ENCODE assay signal across 11 mouse cellular contexts in the genomic region with DNA sequence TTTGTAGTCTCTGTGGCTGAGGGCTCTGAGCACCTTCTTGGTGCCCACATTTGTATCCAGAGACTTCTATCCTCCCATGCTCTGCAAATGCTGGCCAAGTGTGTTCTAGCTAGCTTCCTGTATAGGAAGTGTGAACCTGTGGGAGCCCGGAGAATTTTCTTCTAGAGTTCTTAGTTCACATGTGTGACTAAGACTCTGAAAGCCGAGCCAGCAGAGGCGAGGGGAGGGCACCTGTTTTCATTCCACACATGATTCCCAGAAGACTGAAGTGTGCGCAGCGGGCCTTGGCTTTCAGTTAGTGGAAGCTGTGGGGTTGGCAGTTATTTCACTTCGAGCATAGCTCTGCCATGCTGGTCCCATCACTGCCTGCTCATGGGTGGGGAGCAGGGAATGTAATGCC. TPM values are rescaled to one million over a fixed set of nuclear protein-coding genes. Genes with fewer than 3 reads are reported as not detected.
DNase-seq lines count a peak whose midpoint lies in the region; ATAC-seq and TF ChIP-seq lines count a peak whose summit lies in the region.
"Had no signal": no experiment of that assay in that cellular context is flagged by ENCODE, and none has a peak within 500 bp of the region (broad histone marks: within the 10 kb centered on the region; RNA-seq: fewer than 3 reads in every experiment).

No protein-coding gene starts in this region.

- no peak for ATAC-seq in heart, embryonic 12.5 days (ENCODE audit: insufficient number of reproducible peaks, low FRiP score)
- ATAC-seq in heart, embryonic 11.5 days (replicated peaks; ENCODE audit: insufficient number of reproducible peaks, low FRiP score, low TSS enrichment): no peak
- no peak for ATAC-seq in embryonic facial prominence, embryonic 14.5 days (ENCODE audit: low read depth)
- no peak for ATAC-seq in neural tube, embryonic 15.5 days (ENCODE audit: low FRiP score)
- no peak for ATAC-seq in megakaryocyte, adult 5-6 weeks (ENCODE audit: poor library complexity, severe bottlenecking)

- no peak for TF ChIP-seq CTCF in left cerebral cortex, adult 2 months (IDR thresholded peaks at IDR 0.05)

- no peak overlapping the region for H3K4me3 ChIP-seq in heart, embryonic 12.5 days
- H3K4me3 ChIP-seq in heart, embryonic 11.5 days (ENCODE audit: low read depth, low read length): no peak overlapping the region
- peak overlapping the region; percentile 67; the same call in 1 of the 2 replicates for H3K4me3 ChIP-seq in embryonic facial prominence, embryonic 14.5 days (ENCODE audit: low read depth, low read length)
- peak overlapping the region; percentile 81 for H3K4me3 ChIP-seq in left cerebral cortex, adult 2 months
- H3K4me3 ChIP-seq in neural tube, embryonic 15.5 days (replicated peaks): peak overlapping the region; percentile 63
- H3K4me3 ChIP-seq: megakaryocyte, embryonic 14.5 days had no signal

- WGBS in heart, embryonic 12.5 days: 76% methylated on average over 6 of the region's 6 CpGs
- 80% methylated on average over 6 of the region's 6 CpGs for WGBS in heart, embryonic 11.5 days (ENCODE audit: insufficient replicate concordance)
- WGBS in embryonic facial prominence, embryonic 14.5 days: 52% methylated on average over 6 of the region's 6 CpGs
- WGBS in neural tube, embryonic 15.5 days: 30% methylated on average over 6 of the region's 6 CpGs

- H3K4me2 ChIP-seq in heart, embryonic 12.5 days: 0 out of 2 replicates have a peak overlapping the region, but pooled peaks have one; percentile 97
- H3K4me2 ChIP-seq in heart, embryonic 11.5 days: no peak overlapping the region
- H3K4me2 ChIP-seq in embryonic facial prominence, embryonic 14.5 days (ENCODE audit: low read depth, low read length): peak overlapping the region; percentile 91
- peak overlapping the region; percentile 67 for H3K4me2 ChIP-seq in neural tube, embryonic 15.5 days

- H3K27ac ChIP-seq in heart, embryonic 12.5 days (ENCODE audit: poor library complexity, severe bottlenecking): no peak overlapping the region
- H3K27ac ChIP-seq in heart, embryonic 11.5 days (ENCODE audit: low read depth, low read length): no peak overlapping the region
- H3K27ac ChIP-seq in embryonic facial prominence, embryonic 14.5 days (replicated peaks; ENCODE audit: low read depth, low read length): no peak overlapping the region
- H3K27ac ChIP-seq in left cerebral cortex, adult 2 months: peak overlapping the region; percentile 58; the same call in 1 of the 2 replicates
- peak overlapping the region; percentile 97 for H3K27ac ChIP-seq in neural tube, embryonic 15.5 days (replicated peaks)

- H3K27me3 ChIP-seq in heart, embryonic 12.5 days (replicated peaks): peaks cover 27% of the 10 kb centered on the region
- H3K27me3 ChIP-seq in heart, embryonic 11.5 days (ENCODE audit: control insufficient read depth, insufficient read depth, low read length): peaks cover 13% of the 10 kb centered on the region
- H3K27me3 ChIP-seq in embryonic facial prominence, embryonic 14.5 days (replicated peaks; ENCODE audit: control insufficient read depth, insufficient read depth, low read length): no peaks in the 10 kb centered on the region
- H3K27me3 ChIP-seq in neural tube, embryonic 15.5 days (replicated peaks): no peaks in the 10 kb centered on the region
- H3K27me3 ChIP-seq: CH12.LX had no signal

- H3K36me3 ChIP-seq in heart, embryonic 12.5 days: no peaks in the 10 kb centered on the region
- no peaks in the 10 kb centered on the region for H3K36me3 ChIP-seq in heart, embryonic 11.5 days (ENCODE audit: control insufficient read depth, insufficient read depth, low read length)
- H3K36me3 ChIP-seq in embryonic facial prominence, embryonic 14.5 days (ENCODE audit: control insufficient read depth, insufficient read depth, low read length): peaks cover 4% of the 10 kb centered on the region; the same call in 1 of the 2 replicates
- H3K36me3 ChIP-seq in neural tube, embryonic 15.5 days: peaks cover 21% of the 10 kb centered on the region

- peaks cover 7% of the 10 kb centered on the region; the same call in 1 of the 2 replicates for H3K4me1 ChIP-seq in heart, embryonic 12.5 days (replicated peaks)
- peaks cover 2% of the 10 kb centered on the region; the same call in 1 of the 2 replicates for H3K4me1 ChIP-seq in heart, embryonic 11.5 days (ENCODE audit: control insufficient read depth, insufficient read depth, low read length)
- peaks cover 10% of the 10 kb centered on the region for H3K4me1 ChIP-seq in embryonic facial prominence, embryonic 14.5 days (ENCODE audit: control insufficient read depth, insufficient read depth, low read length)
- peaks cover 55% of the 10 kb centered on the region for H3K4me1 ChIP-seq in neural tube, embryonic 15.5 days
- H3K4me1 ChIP-seq: megakaryocyte, embryonic 14.5 days had no signal

- intact Hi-C loops in left cerebral cortex, adult 2 months (cut with DNase I): loop anchor here (2.0 to 10.0 kb wide), 2 partner anchors 37 to 221 kb away; no protein-coding TSS in a partner anchor
- intact Hi-C loops in heart, postnatal 36 days (cut with DNase I): loop anchor here (5.0 to 10.0 kb wide), 3 partner anchors 52 to 111 kb away; no protein-coding TSS in a partner anchor

- no peaks in the 10 kb centered on the region for H3K9me3 ChIP-seq in heart, embryonic 12.5 days (replicated peaks)
- H3K9me3 ChIP-seq in heart, embryonic 11.5 days (replicated peaks; ENCODE audit: control insufficient read depth, low read length): no peaks in the 10 kb centered on the region
- H3K9me3 ChIP-seq in embryonic facial prominence, embryonic 14.5 days (ENCODE audit: control insufficient read depth, low read length): no peaks in the 10 kb centered on the region
- no peaks in the 10 kb centered on the region for H3K9me3 ChIP-seq in neural tube, embryonic 15.5 days (replicated peaks)

- no peak overlapping the region for H3K9ac ChIP-seq in heart, embryonic 12.5 days
- no peak overlapping the region for H3K9ac ChIP-seq in heart, embryonic 11.5 days (ENCODE audit: low read depth, low read length)
- no peak overlapping the region for H3K9ac ChIP-seq in embryonic facial prominence, embryonic 14.5 days (ENCODE audit: low read depth, low read length)
- peak overlapping the region; percentile 84 for H3K9ac ChIP-seq in neural tube, embryonic 15.5 days (replicated peaks)

- DNase-seq in embryonic facial prominence, embryonic 14.5 days (ENCODE audit: low spot score): peak; percentile 51
- DNase-seq in left cerebral cortex, adult 2 months (ENCODE audit: extremely low spot score in 1 of 2, low spot score in 2 of 2): peak; percentile 32 to 50
- DNase-seq in embryo, embryonic 10 days (ENCODE audit: low spot score): no peak
- DNase-seq in heart, postnatal 36 days: no peak
- DNase-seq: heart, postnatal 14 days had no signal

RNA-seq across cellular contexts. Expression of a gene that starts 1.9 kb away (rescaled TPM):
- polyA plus RNA-seq in heart, embryonic 12.5 days (2016; fragmentation: Nextera tagmentation; extraction: Ambion mirVana): 8.6 and 9.3 TPM in 2 replicates
- polyA plus RNA-seq in heart, embryonic 11.5 days (2014; fragmentation: Nextera tagmentation; extraction: Ambion mirVana): 4.7 and 5.5 TPM in 2 replicates
- polyA plus RNA-seq in embryonic facial prominence, embryonic 14.5 days (2014; fragmentation: Nextera tagmentation; extraction: Ambion mirVana): 73.7 and 75.0 TPM in 2 replicates
- total RNA-seq in left cerebral cortex, adult 2 months (2021): 100 to 1,000 TPM; 871 to 963 TPM
- polyA plus RNA-seq in neural tube, embryonic 15.5 days (2015; fragmentation: Nextera tagmentation; extraction: Ambion mirVana): 189 and 232 TPM in 2 replicates
- not detected in 2 replicates for total RNA-seq in megakaryocyte, adult 5-6 weeks (2015)
- not detected in 2 replicates for total RNA-seq in megakaryocyte, adult 5-6 weeks (2017)
- 1 to 10 TPM; 2.5 to 5.9 TPM for total RNA-seq in heart, postnatal 36 days (2021)
- total RNA-seq: CH12.LX had no signal

Comparison
In these comparisons a context has a peak if more than half of its experiments do, and no peak if none do; other contexts are left out.
1. H3K27ac ChIP-seq: peak in left cerebral cortex, adult 2 months (single experiment) and neural tube, embryonic 15.5 days (single experiment); none in heart, embryonic 12.5 days (single experiment), heart, embryonic 11.5 days (single experiment) and embryonic facial prominence, embryonic 14.5 days (single experiment).
2. H3K4me3 ChIP-seq: peak in embryonic facial prominence, embryonic 14.5 days (single experiment), left cerebral cortex, adult 2 months (single experiment) and neural tube, embryonic 15.5 days (single experiment); none in heart, embryonic 12.5 days (single experiment) and heart, embryonic 11.5 days (single experiment).
3. DNase-seq: peak in embryonic facial prominence, embryonic 14.5 days (single experiment) and left cerebral cortex, adult 2 months (2 of 2); none in embryo, embryonic 10 days (single experiment) and heart, postnatal 36 days (0 of 2).